Mouse (Mus musculus) heart, adult 2 months (tissue): ENCODE measurements at regions not wholly inside any gene's neighbourhood (a gene's known extent, or its start where the extent isn't known, plus 50 kb on each side); places are given as distances from the start of the nearest gene placed in this dataset.

Source experiments
- DNase-seq, 2 experiments: peaks; one replicate each; pipeline ENCODE4 v3.0.0; 2021
- H3K27ac ChIP-seq: fragments of 200-600 bp; 2 replicates; pipeline ENCODE4 v1.8.1; 2022
- H3K27me3 ChIP-seq: fragments of 200-500 bp; 2 replicates; pipeline ENCODE4 v1.6.1; 2012; ENCODE audit warnings: mild to moderate bottlenecking, low read length, inconsistent platforms, mixed read lengths; ENCODE audit not compliant: control insufficient read depth, insufficient read depth
- H3K36me3 ChIP-seq: fragments of 200-500 bp; 2 replicates; pipeline ENCODE4 v1.6.1; 2012; ENCODE audit warnings: low read length, inconsistent platforms; ENCODE audit not compliant: control insufficient read depth, insufficient read depth
- H3K4me1 ChIP-seq: fragments of 200-500 bp; 2 replicates; pipeline ENCODE4 v1.6.1; 2011; ENCODE audit warnings: low read length; ENCODE audit not compliant: control insufficient read depth, insufficient read depth
- H3K4me3 ChIP-seq: fragments of 200-600 bp; 2 replicates; pipeline ENCODE4 v1.8.1; 2022
- H3K79me2 ChIP-seq: fragments of 200-500 bp; replicated peaks from 2 replicates; pipeline ENCODE4 v1.6.1; 2012; ENCODE audit warnings: mild to moderate bottlenecking, inconsistent platforms, low read length, moderate library complexity, mixed read lengths; ENCODE audit not compliant: control insufficient read depth, insufficient read depth
- H3K9ac ChIP-seq: fragments of 200-500 bp; 2 replicates; pipeline ENCODE4 v1.6.1; 2012; ENCODE audit warnings: low read depth, mild to moderate bottlenecking, control low read depth, inconsistent platforms, low read length, mixed read lengths
- CTCF ChIP-seq: fragments of 200-600 bp; IDR thresholded peaks from 2 replicates; pipeline ENCODE4 v1.8.1; 2022; ENCODE audit warnings: antibody characterized with exemption, mild to moderate bottlenecking, moderate library complexity
- EP300 ChIP-seq: fragments of 200-500 bp; IDR thresholded peaks from 2 replicates; pipeline ENCODE4 v1.6.1; 2011; ENCODE audit warnings: low read depth, low read length, control low read depth; ENCODE audit not compliant: insufficient read depth
- POLR2A ChIP-seq: fragments of 200-500 bp; IDR thresholded peaks from 2 replicates; pipeline ENCODE4 v1.6.1; 2011; ENCODE audit warnings: mild to moderate bottlenecking, low read depth, low read length, control low read depth; ENCODE audit not compliant: insufficient read depth
- WGBS: fragments of 180-500 bp; shearing (Covaris S2); methylation state at CpG from one replicate; pipeline ENCODE4 v1.1.7; 2018; 5-methylcytosine and 5-hydroxymethylcytosine counted together
- intact Hi-C: fragments of 180-260 bp; cut with DNase I; formaldehyde crosslinking; loops from one replicate; pipeline ENCODE4 v1.15.1; 2025

DNA sequence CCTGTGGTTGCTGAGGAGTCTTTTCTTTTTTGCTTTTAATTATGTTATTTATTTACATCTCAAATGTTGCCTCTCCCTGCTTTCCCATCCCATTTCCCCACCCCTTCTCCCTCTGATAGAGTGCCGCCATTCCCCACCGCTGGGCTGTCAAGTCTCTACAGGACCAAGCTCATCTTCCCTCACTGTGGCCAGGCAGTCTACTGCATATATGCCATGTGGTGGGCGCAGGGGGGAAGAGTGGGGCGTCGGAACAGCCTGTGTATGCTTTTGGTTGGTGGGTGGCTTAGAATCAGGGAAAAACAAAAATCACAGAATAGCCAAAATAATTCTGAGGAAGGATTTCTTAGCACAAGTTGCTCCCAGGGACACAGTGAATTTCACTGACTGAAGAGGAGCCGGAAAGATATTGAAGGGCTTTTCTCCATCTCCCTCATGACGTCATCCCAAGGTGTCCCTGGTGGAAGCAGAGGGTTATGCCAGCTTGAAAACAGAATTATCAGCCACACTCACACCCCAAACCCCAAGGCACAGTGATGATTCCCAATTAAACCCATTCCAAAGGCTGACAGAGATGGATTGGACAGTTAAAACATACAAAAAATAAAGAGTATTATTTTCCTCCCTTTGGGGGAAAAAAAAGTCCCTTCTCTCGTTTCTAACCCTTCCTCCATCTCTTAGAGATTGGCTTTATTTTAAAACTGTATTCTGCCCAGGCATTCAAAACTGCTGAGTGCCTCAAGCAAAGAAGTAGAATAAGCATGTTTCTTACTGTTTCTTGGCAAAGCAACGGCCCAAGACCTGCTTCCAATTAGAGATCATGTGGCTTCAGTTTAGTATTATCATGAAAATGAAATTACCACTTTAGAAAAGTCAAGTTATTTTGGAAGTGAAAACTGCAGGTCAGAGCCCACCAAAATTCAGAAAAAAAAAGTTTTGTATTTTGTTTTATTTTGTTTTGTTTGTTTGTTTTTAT lies 232.0 kb downstream of the Clic5 start:
- Histone ChIP-seq H3K9ac (no peak overlapping the region), H3K4me3 (no peak overlapping the region), H3K79me2 (no peaks in the 10 kb centered on the region), H3K36me3 (no peaks in the 10 kb centered on the region; the same call in 1 of the 2 replicates), H3K27ac (no peak overlapping the region), H3K27me3 (no peaks in the 10 kb centered on the region), H3K4me1 (peaks cover 4% of the 10 kb centered on the region; the same call in 1 of the 2 replicates)
- TF ChIP-seq CTCF (no peak), POLR2A (no peak), EP300 (no peak)
- WGBS, result 79% methylated on average over 9 of the region's 9 CpGs
- intact Hi-C loops, result no loop called here
- no peak for DNase-seq

DNA sequence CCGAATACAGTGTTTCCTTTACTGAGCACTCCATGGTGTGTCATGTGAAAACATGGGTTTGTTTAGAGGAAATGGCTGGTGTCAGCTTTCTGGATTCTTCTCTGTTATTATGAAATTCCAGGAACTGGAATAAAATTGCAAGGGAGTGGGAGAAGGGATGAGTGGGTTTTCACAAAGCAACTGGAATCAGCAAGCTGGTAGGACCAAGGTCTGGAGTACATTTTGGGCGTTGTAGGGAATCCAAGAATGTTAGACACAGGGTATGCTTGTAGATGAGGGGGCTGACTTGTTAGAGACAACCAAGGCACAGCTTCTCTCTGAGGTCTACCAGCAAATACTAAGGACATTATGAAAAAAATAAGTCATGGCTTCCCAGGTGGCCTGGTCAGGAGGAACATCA lies 233.8 kb downstream of the Clic5 start:
- H3K36me3 ChIP-seq, result no peaks in the 10 kb centered on the region; the same call in 1 of the 2 replicates
- no peak for TF ChIP-seq POLR2A
- no peaks in the 10 kb centered on the region for H3K79me2 ChIP-seq
- H3K4me1 ChIP-seq, result peaks cover 4% of the 10 kb centered on the region; the same call in 1 of the 2 replicates
- 75% methylated on average over 2 of the region's 2 CpGs for WGBS
- DNase-seq, result no peak
- intact Hi-C loops, result no loop called here
- no peaks in the 10 kb centered on the region for H3K27me3 ChIP-seq
- H3K27ac ChIP-seq, result no peak overlapping the region
- no peak overlapping the region for H3K9ac ChIP-seq
- H3K4me3 ChIP-seq, result no peak overlapping the region

DNA sequence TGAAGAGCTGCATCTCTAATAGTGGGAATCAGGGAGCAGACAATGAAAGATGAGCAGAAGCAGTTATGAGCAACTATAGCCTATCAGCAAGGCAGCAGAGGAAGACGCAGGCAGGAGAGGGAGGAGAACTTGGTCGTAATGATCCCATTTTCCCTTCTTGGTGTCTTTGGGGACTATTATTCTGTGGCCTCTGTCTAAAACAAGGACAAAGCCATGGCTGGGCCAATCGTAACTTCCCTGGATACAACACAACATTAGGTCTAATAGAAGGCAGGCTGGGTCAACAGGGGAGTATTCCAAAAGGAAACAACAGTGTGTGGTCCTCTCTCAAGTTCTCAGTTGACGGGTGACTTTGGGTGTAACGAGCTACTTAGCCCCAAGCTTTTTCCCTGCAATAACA lies 234.5 kb downstream of the Clic5 start:
- intact Hi-C loops, result no loop called here
- Histone ChIP-seq H3K79me2 (no peaks in the 10 kb centered on the region), H3K36me3 (no peaks in the 10 kb centered on the region; the same call in 1 of the 2 replicates), H3K4me1 (peaks cover 4% of the 10 kb centered on the region; the same call in 1 of the 2 replicates), H3K9ac (no peak overlapping the region), H3K4me3 (no peak overlapping the region), H3K27me3 (no peaks in the 10 kb centered on the region), H3K27ac (no peak overlapping the region)
- DNase-seq, result peak in 1 of 2 experiments; percentile 12
- 69% methylated on average over 5 of the region's 5 CpGs for WGBS
- no peak for TF ChIP-seq EP300
- TF ChIP-seq CTCF, result no peak
- TF ChIP-seq POLR2A, result no peak

DNA sequence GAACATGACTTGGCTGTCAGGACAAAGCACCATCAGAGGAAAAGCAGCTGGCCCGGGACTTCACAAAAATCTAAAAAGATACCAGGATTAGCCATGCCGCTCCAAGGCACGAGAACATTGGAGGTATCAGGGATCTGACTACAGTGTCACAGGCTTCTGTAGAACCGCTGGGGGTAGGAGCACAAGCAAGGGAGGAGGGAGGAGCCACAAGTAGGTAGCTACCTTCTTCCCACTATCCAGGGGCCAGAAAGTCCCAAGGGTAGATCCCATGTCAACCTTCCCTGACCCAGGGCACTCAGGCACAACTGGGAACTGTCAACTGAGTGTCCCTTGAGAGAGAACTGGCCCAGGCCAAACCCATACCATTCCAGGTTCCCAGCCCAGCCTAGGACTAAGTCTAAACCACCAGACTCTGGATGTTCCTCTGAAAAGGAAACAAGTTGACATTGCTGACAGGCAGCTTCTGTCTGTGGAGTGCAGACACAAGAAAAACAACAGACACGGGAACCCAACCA lies 235.1 kb downstream of the Clic5 start:
- WGBS, result 50% methylated on average over 5 of the region's 5 CpGs
- Histone ChIP-seq H3K27me3 (no peaks in the 10 kb centered on the region), H3K4me3 (no peak overlapping the region), H3K79me2 (no peaks in the 10 kb centered on the region), H3K4me1 (peaks cover 4% of the 10 kb centered on the region; the same call in 1 of the 2 replicates), H3K36me3 (no peaks in the 10 kb centered on the region), H3K27ac (no peak overlapping the region), H3K9ac (no peak overlapping the region)
- intact Hi-C loops, result no loop called here
- DNase-seq, result peak; percentile 33 to 46
- TF ChIP-seq POLR2A, result no peak
- TF ChIP-seq EP300, result no peak
- no peak for TF ChIP-seq CTCF

DNA sequence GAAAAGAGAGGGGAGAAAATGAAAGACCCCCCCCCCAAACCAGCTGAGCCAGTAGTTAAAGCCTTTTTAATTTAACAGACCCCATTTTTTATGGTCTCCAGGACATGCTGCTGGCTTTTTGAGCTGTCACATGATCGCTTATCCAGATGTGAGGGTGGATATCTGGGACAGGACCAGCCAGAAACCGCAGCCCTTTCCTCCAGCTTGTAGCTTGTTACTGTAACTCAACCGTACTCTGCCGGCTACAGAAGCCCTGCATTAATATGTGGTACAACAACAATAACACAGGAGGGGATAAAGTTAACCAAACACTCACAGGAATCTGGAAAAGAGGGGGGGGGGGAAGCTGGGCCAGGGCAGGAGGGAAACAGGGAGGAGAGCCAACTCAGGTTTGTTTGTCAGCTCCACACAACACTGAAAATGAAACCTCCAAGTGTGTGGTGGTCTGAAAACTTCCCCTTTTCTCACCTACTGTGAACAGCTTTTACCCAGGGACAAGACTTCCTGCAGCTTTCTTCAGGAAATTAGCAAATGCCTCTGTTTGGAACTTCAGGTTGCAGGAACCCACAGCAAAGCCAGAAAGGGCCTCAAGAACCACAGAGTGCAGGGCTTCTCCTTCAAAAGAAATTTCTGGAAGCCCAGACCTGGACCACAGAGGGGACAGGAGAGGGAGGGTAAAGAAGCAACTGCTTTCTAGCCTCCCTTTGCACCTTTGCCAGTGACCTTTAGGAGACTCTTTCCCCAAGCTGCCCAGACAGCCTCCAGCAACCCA lies 244.3 kb downstream of the Clic5 start:
- H3K27me3 ChIP-seq, result no peaks in the 10 kb centered on the region
- TF ChIP-seq CTCF (no peak), POLR2A (no peak), EP300 (no peak)
- H3K79me2 ChIP-seq, result no peaks in the 10 kb centered on the region
- H3K27ac ChIP-seq, result no peak overlapping the region
- H3K36me3 ChIP-seq, result no peaks in the 10 kb centered on the region
- no peak overlapping the region for H3K4me3 ChIP-seq
- 41% methylated on average over 4 of the region's 4 CpGs for WGBS
- DNase-seq, result peak in 1 of 2 experiments; percentile 7
- no peak overlapping the region for H3K9ac ChIP-seq
- intact Hi-C loops, result no loop called here
- H3K4me1 ChIP-seq, result no peaks in the 10 kb centered on the region; the same call in 1 of the 2 replicates
